Mouse (Mus musculus) midbrain, embryonic 16.5 days (tissue): ENCODE measurements at regions not wholly inside any gene's neighbourhood (a gene's known extent, or its start where the extent isn't known, plus 50 kb on each side); places are given as distances from the start of the nearest gene placed in this dataset.

Source experiments
- ATAC-seq: fragments of 200-750 bp; cut with Nextera tagmentation; 2 replicates; pipeline ENCODE4 v1.8.0; 2017; ENCODE audit warnings: moderate TSS enrichment
- H3K27ac ChIP-seq: fragments of 300-500 bp; sonication (generic); 2 replicates; pipeline ENCODE4 v1.5.1; 2014; ENCODE audit warnings: mild to moderate bottlenecking, low read length, mixed read lengths
- H3K27me3 ChIP-seq: fragments of 300-500 bp; sonication (generic); 2 replicates; pipeline ENCODE4 v1.6.1; 2014; ENCODE audit warnings: low read depth, low read length, mixed read lengths; ENCODE audit not compliant: control insufficient read depth, insufficient read depth
- H3K36me3 ChIP-seq: fragments of 300-500 bp; sonication (generic); 2 replicates; pipeline ENCODE4 v1.6.1; 2014; ENCODE audit warnings: mild to moderate bottlenecking, low read length, moderate library complexity, mixed read lengths; ENCODE audit not compliant: control insufficient read depth, insufficient read depth
- H3K4me1 ChIP-seq: fragments of 300-500 bp; sonication (generic); 2 replicates; pipeline ENCODE4 v1.6.1; 2014; ENCODE audit warnings: mild to moderate bottlenecking, low read length, mixed read lengths; ENCODE audit not compliant: control insufficient read depth, insufficient read depth
- H3K4me2 ChIP-seq: fragments of 300-500 bp; sonication (generic); 2 replicates; pipeline ENCODE4 v1.6.1; 2014; ENCODE audit warnings: mild to moderate bottlenecking, low read length, mixed read lengths
- H3K4me3 ChIP-seq: fragments of 300-500 bp; sonication (generic); 2 replicates; pipeline ENCODE4 v1.5.1; 2014; ENCODE audit warnings: low read depth, mild to moderate bottlenecking, low read length, moderate library complexity, mixed read lengths
- H3K9ac ChIP-seq: fragments of 300-500 bp; sonication (generic); 2 replicates; pipeline ENCODE4 v1.6.1; 2014; ENCODE audit warnings: low read depth, low read length, mixed read lengths
- H3K9me3 ChIP-seq: fragments of 300-500 bp; sonication (generic); replicated peaks from 2 replicates; pipeline ENCODE4 v1.6.1; 2014; ENCODE audit warnings: mild to moderate bottlenecking, low read length, mixed read lengths; ENCODE audit not compliant: control insufficient read depth, poor library complexity, severe bottlenecking
- WGBS: fragments of 180-500 bp; shearing (Covaris S2); extraction: QIAGEN DNeasy Blood & Tissue Kit; methylation state at CpG from one replicate; pipeline ENCODE4 v1.1.7; 2014; 5-methylcytosine and 5-hydroxymethylcytosine counted together

DNA sequence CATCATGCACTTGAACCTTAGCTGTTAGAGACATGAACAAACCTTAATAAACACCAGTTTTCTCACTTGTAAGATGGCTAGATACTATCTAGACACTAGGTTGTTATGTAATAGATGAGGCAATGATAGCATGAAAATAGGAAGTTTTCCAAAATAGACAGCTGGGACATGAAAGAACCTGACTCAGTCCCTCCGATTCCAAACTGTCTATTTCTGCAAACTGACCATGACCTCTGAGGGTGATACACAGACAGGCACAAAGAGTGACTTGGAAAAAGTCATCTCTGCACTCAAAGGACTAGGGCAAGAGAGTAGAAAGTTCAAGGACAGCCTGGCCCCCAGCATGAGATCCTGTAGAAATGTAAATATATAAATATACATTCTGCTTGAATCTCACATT lies 115.9 kb downstream of the Kctd12 start:
- Histone ChIP-seq H3K4me1 (no peaks in the 10 kb centered on the region), H3K4me3 (no peak overlapping the region), H3K9me3 (no peaks in the 10 kb centered on the region), H3K27me3 (no peaks in the 10 kb centered on the region), H3K36me3 (no peaks in the 10 kb centered on the region), H3K27ac (no peak overlapping the region), H3K9ac (no peak overlapping the region), H3K4me2 (no peak overlapping the region)
- WGBS = 71% methylated on average over 1 of the region's 1 CpGs
- ATAC-seq = no peak

GRCm38 (mm10) chr14:102861694-102862093 lies 120.7 kb downstream of the Kctd12 start:
- ATAC-seq = no peak
- WGBS = 96% methylated on average over 1 of the region's 1 CpGs
- Histone ChIP-seq H3K4me1 (no peaks in the 10 kb centered on the region), H3K9ac (no peak overlapping the region), H3K36me3 (no peaks in the 10 kb centered on the region), H3K27ac (no peak overlapping the region), H3K4me3 (no peak overlapping the region), H3K9me3 (no peaks in the 10 kb centered on the region), H3K27me3 (no peaks in the 10 kb centered on the region), H3K4me2 (no peak overlapping the region)

GRCm38 (mm10) chr14:102859361-102859871 lies 123.0 kb downstream of the Kctd12 start:
- no peak for ATAC-seq
- Histone ChIP-seq H3K36me3 (no peaks in the 10 kb centered on the region), H3K4me3 (no peak overlapping the region), H3K4me1 (no peaks in the 10 kb centered on the region), H3K27ac (no peak overlapping the region), H3K9ac (no peak overlapping the region), H3K27me3 (no peaks in the 10 kb centered on the region), H3K4me2 (no peak overlapping the region), H3K9me3 (no peaks in the 10 kb centered on the region)
- WGBS = 69% methylated on average over 4 of the region's 4 CpGs

- no peak overlapping the region for H3K9ac ChIP-seq
- ATAC-seq = no peak
- H3K4me3 ChIP-seq = no peak overlapping the region
- no peaks in the 10 kb centered on the region for H3K9me3 ChIP-seq
- H3K27ac ChIP-seq = no peak overlapping the region
- WGBS = 74% methylated on average over 7 of the region's 7 CpGs
- H3K36me3 ChIP-seq = no peaks in the 10 kb centered on the region
- H3K4me2 ChIP-seq = no peak overlapping the region
- H3K27me3 ChIP-seq = no peaks in the 10 kb centered on the region
- H3K4me1 ChIP-seq = no peaks in the 10 kb centered on the region
Measured at GRCm38 (mm10) chr14:102855264-102855840, 127.1 kb downstream of the Kctd12 start.

DNA sequence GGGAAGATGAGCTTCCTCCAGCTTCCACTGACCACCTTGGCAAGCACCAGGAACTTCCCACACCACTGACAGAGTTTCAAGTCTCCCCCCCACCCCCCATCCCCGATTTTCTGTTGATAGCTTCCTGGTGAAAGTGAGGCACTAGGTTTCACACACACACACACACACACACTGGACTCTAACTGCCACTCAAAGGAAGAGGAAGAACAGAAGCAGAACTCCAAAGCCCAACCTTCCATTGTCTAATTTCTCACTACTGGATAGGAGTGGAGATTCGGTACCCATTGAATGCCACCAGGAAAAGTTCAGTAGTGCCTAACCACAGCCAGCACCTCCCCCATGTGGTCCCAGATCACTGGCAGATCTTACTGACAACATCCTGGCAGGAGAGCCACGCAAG lies 138.7 kb downstream of the Kctd12 start:
- Histone ChIP-seq H3K9me3 (no peaks in the 10 kb centered on the region), H3K9ac (no peak overlapping the region), H3K27me3 (no peaks in the 10 kb centered on the region), H3K4me3 (no peak overlapping the region), H3K36me3 (no peaks in the 10 kb centered on the region), H3K4me1 (no peaks in the 10 kb centered on the region), H3K27ac (no peak overlapping the region), H3K4me2 (no peak overlapping the region)
- ATAC-seq = no peak
- WGBS = 87% methylated on average over 3 of the region's 3 CpGs

DNA sequence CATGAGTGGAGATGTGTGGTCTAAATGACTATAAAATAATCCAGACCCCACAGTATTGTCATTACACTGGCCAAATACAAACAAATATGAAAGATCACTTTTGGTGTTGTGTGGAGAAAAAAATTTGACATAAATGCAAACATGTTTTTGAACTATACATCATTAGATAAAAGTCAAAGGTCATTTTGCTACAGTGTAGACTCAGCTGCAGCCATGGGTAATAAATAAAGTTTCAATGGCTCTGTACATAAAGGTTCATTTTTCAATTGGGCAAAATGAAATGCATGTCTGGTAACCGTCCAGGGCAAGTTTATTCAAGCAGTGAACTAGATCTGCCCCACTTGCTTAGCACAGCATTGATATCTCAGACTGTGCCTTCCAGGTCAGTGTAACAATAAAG lies 144.8 kb downstream of the Kctd12 start:
- no peak overlapping the region for H3K4me3 ChIP-seq
- H3K9ac ChIP-seq = no peak overlapping the region
- H3K4me2 ChIP-seq = no peak overlapping the region
- no peaks in the 10 kb centered on the region for H3K9me3 ChIP-seq
- ATAC-seq = no peak
- H3K27me3 ChIP-seq = no peaks in the 10 kb centered on the region
- 71% methylated on average over 1 of the region's 1 CpGs for WGBS
- H3K4me1 ChIP-seq = no peaks in the 10 kb centered on the region
- no peak overlapping the region for H3K27ac ChIP-seq
- H3K36me3 ChIP-seq = no peaks in the 10 kb centered on the region

DNA sequence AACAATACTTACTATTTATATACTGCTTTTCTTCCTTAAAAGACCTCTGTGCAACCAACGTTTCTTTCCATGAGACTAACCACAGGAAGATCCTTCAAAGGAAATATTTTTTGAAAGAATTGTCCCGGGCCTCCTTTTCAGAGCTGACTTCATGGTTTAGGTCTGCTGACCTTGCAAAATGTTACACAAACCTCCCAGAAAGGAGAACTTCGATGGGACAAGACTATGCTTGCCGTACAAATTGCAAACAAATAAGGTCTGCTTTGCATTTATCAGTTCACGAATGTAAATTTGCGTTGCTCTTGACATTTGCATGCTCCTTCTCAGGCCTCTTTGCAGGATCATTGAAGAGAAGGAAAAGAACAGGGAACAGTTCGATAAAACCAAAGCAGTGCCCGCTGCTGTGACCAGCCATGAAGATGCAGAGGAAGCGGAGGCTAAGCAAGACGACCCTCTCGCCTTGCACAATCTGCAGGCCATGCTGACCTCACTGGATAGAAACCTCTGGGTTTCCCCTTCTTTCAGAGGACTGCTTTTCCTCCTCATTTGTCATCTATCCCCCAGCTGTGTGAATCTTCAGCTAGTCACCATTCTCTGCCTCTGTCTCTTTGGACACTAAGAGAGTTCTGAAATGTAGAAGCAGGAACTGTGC lies 147.2 kb downstream of the Kctd12 start:
- Histone ChIP-seq H3K4me1 (no peaks in the 10 kb centered on the region), H3K27ac (no peak overlapping the region), H3K9ac (no peak overlapping the region), H3K9me3 (no peaks in the 10 kb centered on the region), H3K36me3 (no peaks in the 10 kb centered on the region), H3K4me2 (no peak overlapping the region), H3K27me3 (no peaks in the 10 kb centered on the region), H3K4me3 (no peak overlapping the region)
- WGBS = 68% methylated on average over 11 of the region's 11 CpGs
- ATAC-seq = no peak

DNA sequence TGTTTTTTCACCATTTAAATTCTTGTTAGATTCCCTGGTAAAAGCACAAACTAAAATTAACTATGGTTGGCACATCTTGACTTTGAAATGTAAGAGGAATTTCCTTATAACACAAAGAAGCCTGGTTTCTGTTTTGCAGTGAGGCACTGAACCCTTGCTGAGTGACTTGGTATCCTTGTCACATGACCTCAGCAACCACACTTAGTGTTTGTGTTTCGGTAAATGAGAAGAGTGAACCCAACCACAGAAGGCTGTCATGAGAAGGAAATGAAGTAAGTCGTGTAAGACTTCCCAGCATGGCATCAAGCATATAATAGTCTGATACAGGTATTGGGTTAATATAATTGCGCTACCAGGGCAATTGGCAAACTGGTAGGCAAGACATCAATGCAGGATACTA lies 154.0 kb downstream of the Kctd12 start:
- no peak overlapping the region for H3K4me3 ChIP-seq
- no peaks in the 10 kb centered on the region for H3K36me3 ChIP-seq
- WGBS = 92% methylated on average over 3 of the region's 3 CpGs
- H3K9me3 ChIP-seq = no peaks in the 10 kb centered on the region
- no peak for ATAC-seq
- no peaks in the 10 kb centered on the region for H3K4me1 ChIP-seq
- H3K4me2 ChIP-seq = no peak overlapping the region
- H3K27me3 ChIP-seq = no peaks in the 10 kb centered on the region
- H3K27ac ChIP-seq = no peak overlapping the region
- H3K9ac ChIP-seq = no peak overlapping the region

- Histone ChIP-seq H3K27me3 (no peaks in the 10 kb centered on the region), H3K9ac (no peak overlapping the region), H3K4me2 (no peak overlapping the region), H3K4me3 (no peak overlapping the region), H3K9me3 (no peaks in the 10 kb centered on the region), H3K4me1 (no peaks in the 10 kb centered on the region), H3K27ac (no peak overlapping the region), H3K36me3 (no peaks in the 10 kb centered on the region)
- no peak for ATAC-seq
- WGBS = 82% methylated on average over 7 of the region's 7 CpGs
Measured at GRCm38 (mm10) chr14:102827756-102828384, 154.6 kb downstream of the Kctd12 start.
